Mouse (Mus musculus) ES-Bruce4 (cell line): ENCODE data around the gene Ddb2.

ENCODE experiments used
- CTCF ChIP-seq: IDR thresholded peaks from one replicate; pipeline ENCODE4 v1.8.1; 2011; ENCODE audit warnings: low read depth, low read length
- POLR2A ChIP-seq: IDR thresholded peaks from one replicate; pipeline ENCODE4 v1.8.1; 2011; ENCODE audit warnings: low read length; ENCODE audit not compliant: insufficient read depth

DNA sequence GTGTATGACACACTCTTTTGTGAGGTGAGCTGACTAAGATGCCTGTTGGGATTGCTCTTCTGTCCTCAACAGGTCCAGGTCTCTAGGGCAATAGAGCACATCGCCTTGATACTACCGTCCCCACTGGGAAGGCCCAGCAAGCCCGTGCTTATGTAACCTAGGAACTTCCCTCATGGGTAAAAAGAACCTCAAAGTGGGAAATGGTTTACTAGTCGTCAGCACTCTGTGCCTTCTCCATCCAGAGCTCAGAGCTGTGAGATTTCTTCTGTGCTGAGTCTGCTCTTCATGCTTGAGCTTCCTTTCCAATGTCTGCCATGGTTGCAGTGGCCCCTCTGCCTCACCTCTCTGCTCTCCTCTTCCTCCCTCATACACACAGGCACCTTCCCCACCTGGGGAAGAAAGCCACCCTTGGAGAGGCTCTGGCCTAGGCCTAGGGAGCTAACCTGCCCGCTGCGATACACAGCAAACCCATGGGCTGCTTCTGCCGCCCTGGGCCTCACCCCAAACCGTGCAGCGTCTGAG, 30.5 kb downstream of the Ddb2 start:
- TF ChIP-seq POLR2A (no peak), CTCF (no peak)
